Mouse (Mus musculus) MEL (cell line): ENCODE data around the gene Sec63. TPM values are rescaled to one million over a fixed set of nuclear protein-coding genes. Genes with fewer than 3 reads are reported as not detected.
A peak's percentile ranks its signal among the peaks of the same experiment; 100 is the strongest.

Source experiments
- DNase-seq: peaks from one replicate; pipeline ENCODE4 v3.0.0; 2011; ENCODE audit warnings: low read depth, low spot score
- H3K27ac ChIP-seq: 2 replicates; pipeline ENCODE4 v1.5.1; 2012; ENCODE audit warnings: low read depth, mild to moderate bottlenecking, control low read depth, low read length, moderate library complexity; ENCODE audit not compliant: control insufficient read depth
- H3K27me3 ChIP-seq, 2 experiments: fragments of 150-350 bp in 1 of 2; sonication (generic) in 1 of 2; 2 replicates each; pipeline ENCODE4 v1.6.1; 2012; ENCODE audit warnings: low read length in 2 of 2, mild to moderate bottlenecking in 2 of 2, improper control_type of control experiment in 1 of 2, moderate library complexity in 1 of 2; ENCODE audit not compliant: insufficient read depth in 2 of 2, control insufficient read depth in 1 of 2
- H3K36me3 ChIP-seq, 2 experiments: 2 replicates each; pipeline ENCODE4 v1.6.1; 2012 to 2014; ENCODE audit warnings: low read length in 2 of 2, improper control_type of control experiment in 1 of 2, inconsistent platforms in 1 of 2, mild to moderate bottlenecking in 1 of 2; ENCODE audit not compliant: insufficient read depth in 2 of 2, control insufficient read depth in 1 of 2
- H3K4me1 ChIP-seq, 2 experiments: fragments of 150-350 bp in 1 of 2; sonication (generic) in 1 of 2; 2 replicates each; pipeline ENCODE4 v1.6.1; 2012; ENCODE audit warnings: low read length in 2 of 2, improper control_type of control experiment in 1 of 2, mild to moderate bottlenecking in 1 of 2; ENCODE audit not compliant: insufficient read depth in 2 of 2, control insufficient read depth in 1 of 2
- H3K4me3 ChIP-seq, 2 experiments: fragments of 150-350 bp in 1 of 2; sonication (generic) in 1 of 2; 2 replicates each; pipeline ENCODE4 v1.5.1; 2012; ENCODE audit warnings: low read depth in 2 of 2, low read length in 2 of 2, mild to moderate bottlenecking in 2 of 2, moderate library complexity in 2 of 2, control low read depth in 1 of 2, improper control_type of control experiment in 1 of 2; ENCODE audit not compliant: control insufficient read depth in 1 of 2, insufficient read depth in 1 of 2
- H3K79me2 ChIP-seq: 2 replicates; pipeline ENCODE4 v1.6.1; 2012; ENCODE audit warnings: mild to moderate bottlenecking, low read length, moderate library complexity; ENCODE audit not compliant: control insufficient read depth, poor library complexity, insufficient read depth
- H3K9ac ChIP-seq: 2 replicates; pipeline ENCODE4 v1.6.1; 2012; ENCODE audit warnings: low read depth, mild to moderate bottlenecking, control low read depth, low read length, moderate library complexity; ENCODE audit not compliant: control insufficient read depth, poor library complexity, severe bottlenecking
- H3K9me3 ChIP-seq: fragments of 150-350 bp; sonication (generic); replicated peaks from 2 replicates; pipeline ENCODE4 v1.6.1; 2012; ENCODE audit warnings: mild to moderate bottlenecking, low read length, improper control_type of control experiment, moderate library complexity; ENCODE audit not compliant: insufficient read depth
- CHD1 ChIP-seq: IDR thresholded peaks from 2 replicates; pipeline ENCODE4 v1.6.1; 2012; ENCODE audit warnings: low read depth, mild to moderate bottlenecking, inconsistent platforms, low read length, improper control_type of control experiment
- CTCF ChIP-seq, 3 experiments: IDR thresholded peaks in 2 of 3; conservative IDR thresholded peaks in 1 of 3; 2 replicates each; pipeline ENCODE4 v1.5.1; 2011 to 2012; ENCODE audit warnings: low read length in 3 of 3, low read depth in 2 of 3, mild to moderate bottlenecking in 2 of 3, improper control_type of control experiment in 1 of 3, inconsistent platforms in 1 of 3, mixed read lengths in 1 of 3, moderate library complexity in 1 of 3; ENCODE audit not compliant: control insufficient read depth in 1 of 3, insufficient read depth in 1 of 3, poor library complexity in 1 of 3, severe bottlenecking in 1 of 3
- ELF1 ChIP-seq: IDR thresholded peaks from 2 replicates; pipeline ENCODE4 v1.6.1; 2014; ENCODE audit warnings: low read depth, mild to moderate bottlenecking, inconsistent platforms, low read length, improper control_type of control experiment, moderate library complexity
- EP300 ChIP-seq, 2 experiments: IDR thresholded peaks; 2 replicates each; pipeline ENCODE4 v1.6.1; 2011; ENCODE audit warnings: improper control_type of control experiment in 2 of 2, low read length in 2 of 2, low read depth in 1 of 2, mild to moderate bottlenecking in 1 of 2
- GATA1 ChIP-seq: IDR thresholded peaks from 2 replicates; pipeline ENCODE4 v1.6.1; 2011; ENCODE audit warnings: low read depth, low read length, improper control_type of control experiment
- KAT2A ChIP-seq: conservative IDR thresholded peaks from 2 replicates; pipeline ENCODE4 v1.6.1; 2012; ENCODE audit warnings: low read depth, low read length, improper control_type of control experiment, inconsistent platforms
- MAX ChIP-seq: IDR thresholded peaks from 2 replicates; pipeline ENCODE4 v1.6.1; 2011; ENCODE audit warnings: low read length, improper control_type of control experiment
- MEF2A ChIP-seq: IDR thresholded peaks from 2 replicates; pipeline ENCODE4 v1.6.1; 2014; ENCODE audit warnings: low read depth, mild to moderate bottlenecking, inconsistent platforms, low read length, improper control_type of control experiment; ENCODE audit not compliant: poor library complexity, insufficient replicate concordance, severe bottlenecking; ENCODE audit errors: extremely low read depth
- MXI1 ChIP-seq: IDR thresholded peaks from 2 replicates; pipeline ENCODE4 v1.6.1; 2011; ENCODE audit warnings: mild to moderate bottlenecking, low read depth, low read length, improper control_type of control experiment
- MYC ChIP-seq: IDR thresholded peaks from 2 replicates; pipeline ENCODE4 v1.6.1; 2011; ENCODE audit warnings: low read depth, mild to moderate bottlenecking, low read length, improper control_type of control experiment, moderate library complexity
- POLR2AphosphoS2 ChIP-seq: IDR thresholded peaks from 2 replicates; pipeline ENCODE4 v1.6.1; 2011; ENCODE audit warnings: low read length, improper control_type of control experiment
- RAD21 ChIP-seq: IDR thresholded peaks from 2 replicates; pipeline ENCODE4 v1.6.1; 2011; ENCODE audit warnings: mild to moderate bottlenecking, low read depth, low read length, improper control_type of control experiment
- SMC3 ChIP-seq: IDR thresholded peaks from 2 replicates; pipeline ENCODE4 v1.6.1; 2011; ENCODE audit warnings: low read depth, low read length, improper control_type of control experiment
- TAL1 ChIP-seq: IDR thresholded peaks from 2 replicates; pipeline ENCODE4 v1.6.1; 2012; ENCODE audit warnings: mild to moderate bottlenecking, inconsistent platforms, low read length, moderate library complexity, mixed read lengths
- USF1 ChIP-seq: IDR thresholded peaks from 2 replicates; pipeline ENCODE4 v1.6.1; 2014; ENCODE audit warnings: low read depth, mild to moderate bottlenecking, inconsistent platforms, low read length, improper control_type of control experiment, moderate library complexity
- USF2 ChIP-seq, 2 experiments: IDR thresholded peaks; 2 replicates each; pipeline ENCODE4 v1.6.1; 2011 to 2012; ENCODE audit warnings: improper control_type of control experiment in 2 of 2, low read length in 2 of 2, borderline replicate concordance in 1 of 2, inconsistent platforms in 1 of 2, low read depth in 1 of 2, mild to moderate bottlenecking in 1 of 2; ENCODE audit not compliant: insufficient read depth in 1 of 2
- ZC3H11A ChIP-seq: IDR thresholded peaks from 2 replicates; pipeline ENCODE4 v1.6.1; 2012; ENCODE audit warnings: low read depth, mild to moderate bottlenecking, inconsistent platforms, low read length, improper control_type of control experiment
- polyA plus RNA-seq, 2 experiments: library from polyadenylated mRNA; stranded (reverse) in 1 of 2; unstranded in 1 of 2; fragments of >175 nt in 1 of 2; fragments of >200 nt in 1 of 2; gene quantifications; 2 replicates each; pipeline versions ENCODE4 v1.2.1 to v1.2.4; 2012; ENCODE audit warnings: low replicate concordance in 2 of 2, low read depth in 1 of 2; ENCODE audit not compliant: insufficient read length in 2 of 2, insufficient read depth in 1 of 2, missing spikeins in 1 of 2
- total RNA-seq: library from RNA; depleted of rRNA; stranded (reverse); fragments of 300-350 nt; gene quantifications from 2 replicates; pipeline ENCODE4 v1.2.3, GENCODE M21; 2012

Sec63 gene
- total and polyA plus RNA-seq, 3 experiments, result 16.1 to 119 (median 41.8) TPM

GRCm38 (mm10) chr10:42841531-42842195, 80.4 kb downstream of the Sec63 start:
- H3K36me3 ChIP-seq, result no peaks in the 10 kb centered on the region
- H3K27me3 ChIP-seq, result no peaks in the 10 kb centered on the region
- H3K9ac ChIP-seq, result no peak overlapping the region
- H3K4me1 ChIP-seq, result no peaks in the 10 kb centered on the region
- no peaks in the 10 kb centered on the region for H3K9me3 ChIP-seq
- H3K4me3 ChIP-seq, result no peak overlapping the region
- no peak for TF ChIP-seq MEF2A
- peak; percentile 74; the same call in 1 of the 2 replicates for TF ChIP-seq MXI1
- TF ChIP-seq SMC3, result peak; percentile 60
- peak; percentile 46 for TF ChIP-seq RAD21
- peak; percentile 58; the same call in 1 of the 2 replicates for TF ChIP-seq USF1
- peak; percentile 97 for TF ChIP-seq MYC
- peak; percentile 75 to 83 (median 83) for TF ChIP-seq CTCF (IDR thresholded peaks at IDR 0.05 in 2 of 3, conservative IDR thresholded peaks at IDR 0.05 in 1 of 3; ENCODE audit: control insufficient read depth in 1 of 3, insufficient read depth in 1 of 3, low read depth in 2 of 3, low read length in 3 of 3, poor library complexity in 1 of 3, severe bottlenecking in 1 of 3)
- TF ChIP-seq KAT2A, result no peak
- TF ChIP-seq MAX, result peak; percentile 90
- H3K27ac ChIP-seq, result no peak overlapping the region
- peak; percentile 63 for DNase-seq
- no peaks in the 10 kb centered on the region for H3K79me2 ChIP-seq

DNA sequence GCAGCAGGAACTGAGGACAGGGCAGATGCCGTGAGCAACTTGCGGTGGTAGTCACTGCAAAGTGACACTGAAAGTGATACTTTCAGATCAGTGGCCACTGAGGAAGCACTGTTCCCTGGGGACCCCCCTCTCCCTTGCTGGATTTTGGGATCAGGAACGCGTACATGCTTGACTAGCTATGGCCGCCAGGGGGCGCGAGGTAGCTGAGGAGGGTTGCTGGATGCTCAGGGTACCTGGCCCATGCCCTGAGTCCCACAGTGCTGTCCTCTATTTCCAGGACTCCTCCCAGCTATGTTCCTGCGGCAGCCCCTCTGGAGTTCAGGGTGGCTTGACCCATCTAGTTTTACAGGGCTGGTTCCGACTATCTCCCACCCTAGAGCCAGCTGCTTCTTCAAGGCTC, 81.1 kb downstream of the Sec63 start:
- DNase-seq, result peak; percentile 65
- no peak overlapping the region for H3K9ac ChIP-seq

GRCm38 (mm10) chr10:42843416-42843815, 82.1 kb downstream of the Sec63 start:
- no peaks in the 10 kb centered on the region for H3K27me3 ChIP-seq
- TF ChIP-seq MEF2A, result no peak
- TF ChIP-seq SMC3, result no peak
- TF ChIP-seq MXI1, result no peak
- TF ChIP-seq GATA1, result no peak
- no peak for TF ChIP-seq CHD1
- no peak for TF ChIP-seq USF2 (IDR thresholded peaks at IDR 0.05; ENCODE audit: borderline replicate concordance in 1 of 2, insufficient read depth in 1 of 2, low read depth in 1 of 2, low read length in 2 of 2)
- no peak for TF ChIP-seq TAL1
- no peak for TF ChIP-seq USF1
- TF ChIP-seq ELF1, result no peak
- no peak for TF ChIP-seq POLR2AphosphoS2
- no peak for TF ChIP-seq EP300 (IDR thresholded peaks at IDR 0.05; ENCODE audit: low read depth in 1 of 2, low read length in 2 of 2)
- no peak for TF ChIP-seq MAX
- TF ChIP-seq, all 39 proteins: peak for 0
- no peaks in the 10 kb centered on the region for H3K4me1 ChIP-seq
- H3K9me3 ChIP-seq, result no peaks in the 10 kb centered on the region
- H3K36me3 ChIP-seq, result no peaks in the 10 kb centered on the region
- DNase-seq, result no peak
- no peak overlapping the region for H3K4me3 ChIP-seq
- no peaks in the 10 kb centered on the region for H3K79me2 ChIP-seq
- H3K9ac ChIP-seq, result no peak overlapping the region
- H3K27ac ChIP-seq, result no peak overlapping the region

More for the DNA sequence above, 81.1 kb downstream of the Sec63 start:
- no peaks in the 10 kb centered on the region for H3K4me1 ChIP-seq
- no peaks in the 10 kb centered on the region for H3K27me3 ChIP-seq
- peak; percentile 40 for TF ChIP-seq ZC3H11A
- TF ChIP-seq SMC3, result peak; percentile 80
- no peak for TF ChIP-seq USF2 (IDR thresholded peaks at IDR 0.05; ENCODE audit: borderline replicate concordance in 1 of 2, insufficient read depth in 1 of 2, low read depth in 1 of 2, low read length in 2 of 2)
- peak; percentile 80 to 97 (median 81); a peak in 5 of 6 replicates for TF ChIP-seq CTCF (IDR thresholded peaks at IDR 0.05 in 2 of 3, conservative IDR thresholded peaks at IDR 0.05 in 1 of 3; ENCODE audit: control insufficient read depth in 1 of 3, insufficient read depth in 1 of 3, low read depth in 2 of 3, low read length in 3 of 3, poor library complexity in 1 of 3, severe bottlenecking in 1 of 3)
- peak; percentile 61 for TF ChIP-seq RAD21
- TF ChIP-seq, all 39 proteins: peak for 4
- no peak overlapping the region for H3K4me3 ChIP-seq
- no peaks in the 10 kb centered on the region for H3K9me3 ChIP-seq
- no peaks in the 10 kb centered on the region for H3K36me3 ChIP-seq
- H3K27ac ChIP-seq, result no peak overlapping the region
- H3K79me2 ChIP-seq, result no peaks in the 10 kb centered on the region
